Mouse (Mus musculus): ENCODE results near the gene Fbxl20. TPM values are rescaled to one million over a fixed set of nuclear protein-coding genes. Genes with fewer than 3 reads are reported as not detected.

The Fbxl20 gene
- polyA plus RNA-seq, 1 experiment: 15.4 TPM

DNA sequence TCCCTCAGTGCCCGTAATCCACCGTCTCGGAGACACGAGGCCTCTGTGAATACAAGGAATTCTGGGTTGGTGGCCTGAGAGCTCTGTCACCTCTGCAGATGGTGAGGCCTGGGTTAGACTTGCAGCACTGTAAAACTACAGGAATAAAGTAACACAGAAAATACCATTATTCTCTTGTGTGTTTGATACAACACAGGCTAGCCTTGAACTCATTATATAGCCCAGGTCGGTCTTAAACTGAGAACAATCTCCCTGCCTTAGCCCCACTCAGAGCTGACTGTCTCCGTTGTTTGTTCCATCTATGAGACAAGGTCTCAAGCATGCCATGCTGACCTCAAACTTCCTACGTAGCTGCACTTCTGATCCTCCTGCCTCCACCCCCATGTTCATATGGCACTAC lies 11.3 kb downstream of the Fbxl20 start:
- WGBS: 89% methylated on average over 7 of the region's 7 CpGs
- H3K27me3 ChIP-seq (ENCODE audit: control insufficient read depth, insufficient read depth, low read length): no peaks in the 10 kb centered on the region
- H3K4me3 ChIP-seq (ENCODE audit: extremely low read depth, insufficient read depth, insufficient read length): no peak overlapping the region
- H3K27ac ChIP-seq (ENCODE audit: insufficient read depth, low read length): no peak overlapping the region
- TF ChIP-seq CTCF (IDR thresholded peaks at IDR 0.05; ENCODE audit: extremely low read depth, insufficient read depth, insufficient read length, insufficient replicate concordance) (no peak), POLR2A (IDR thresholded peaks at IDR 0.05; ENCODE audit: low read depth, low read length) (no peak)
- H3K36me3 ChIP-seq (ENCODE audit: control insufficient read depth, insufficient read depth, low read length): no peaks in the 10 kb centered on the region
- no peaks in the 10 kb centered on the region for H3K4me1 ChIP-seq (ENCODE audit: control insufficient read depth, insufficient read depth, insufficient read length)
- no peak for DNase-seq (ENCODE audit: low read depth in 1 of 2, low spot score in 2 of 2)

DNA sequence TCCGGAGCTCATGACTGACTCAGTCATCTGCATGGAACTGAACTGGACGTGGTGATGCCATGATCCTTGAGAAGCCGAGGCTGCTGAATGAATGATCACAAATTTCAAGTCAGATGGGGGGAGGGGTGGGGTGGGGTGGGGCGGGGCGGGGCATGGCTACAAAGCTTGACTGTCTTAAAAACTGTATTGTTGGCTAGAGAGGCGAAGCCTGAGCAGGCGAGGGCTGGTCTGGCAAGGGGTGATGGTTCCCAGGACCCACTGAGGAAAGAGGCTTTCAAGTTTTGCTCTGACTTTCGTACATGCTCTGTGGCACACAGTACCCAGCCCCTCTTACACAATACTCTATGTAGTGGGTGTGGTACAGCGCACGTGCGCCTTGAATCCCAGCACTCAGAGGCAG lies 12.4 kb downstream of the Fbxl20 start:
- TF ChIP-seq POLR2A (IDR thresholded peaks at IDR 0.05; ENCODE audit: low read depth, low read length) (no peak), CTCF (IDR thresholded peaks at IDR 0.05; ENCODE audit: extremely low read depth, insufficient read depth, insufficient read length, insufficient replicate concordance) (no peak)
- Histone ChIP-seq H3K4me3 (ENCODE audit: extremely low read depth, insufficient read depth, insufficient read length) (no peak overlapping the region), H3K27ac (ENCODE audit: insufficient read depth, low read length) (no peak overlapping the region), H3K27me3 (ENCODE audit: control insufficient read depth, insufficient read depth, low read length) (no peaks in the 10 kb centered on the region), H3K36me3 (ENCODE audit: control insufficient read depth, insufficient read depth, low read length) (no peaks in the 10 kb centered on the region), H3K4me1 (ENCODE audit: control insufficient read depth, insufficient read depth, insufficient read length) (no peaks in the 10 kb centered on the region)
- DNase-seq (ENCODE audit: low read depth in 1 of 2, low spot score in 2 of 2): no peak
- 95% methylated on average over 11 of the region's 11 CpGs for WGBS

DNA sequence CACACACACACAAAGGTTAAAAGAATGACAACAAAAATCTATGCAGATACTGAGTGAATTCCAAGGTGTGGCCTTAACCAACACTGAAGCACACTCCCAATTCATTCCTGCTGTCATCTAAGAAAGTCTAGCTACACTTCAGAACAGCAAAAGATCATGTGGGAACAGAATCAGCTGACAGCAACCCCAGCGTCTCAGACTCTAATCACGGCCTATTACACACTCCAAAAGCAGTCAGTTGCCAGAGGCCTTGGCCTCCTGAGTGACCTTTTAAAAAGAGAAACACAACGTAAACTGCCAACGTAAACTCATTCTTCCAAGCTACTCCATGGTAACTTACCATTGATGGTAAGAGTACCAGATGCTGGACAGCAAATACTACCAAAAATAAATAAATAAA lies 15.3 kb downstream of the Fbxl20 start:
- H3K36me3 ChIP-seq (ENCODE audit: control insufficient read depth, insufficient read depth, low read length): no peaks in the 10 kb centered on the region; the same call in 1 of the 2 replicates
- TF ChIP-seq POLR2A (IDR thresholded peaks at IDR 0.05; ENCODE audit: low read depth, low read length): no peak
- no peak for TF ChIP-seq CTCF (IDR thresholded peaks at IDR 0.05; ENCODE audit: extremely low read depth, insufficient read depth, insufficient read length, insufficient replicate concordance)
- no peak overlapping the region for H3K27ac ChIP-seq (ENCODE audit: insufficient read depth, low read length)
- H3K27me3 ChIP-seq (ENCODE audit: control insufficient read depth, insufficient read depth, low read length): no peaks in the 10 kb centered on the region
- no peaks in the 10 kb centered on the region for H3K4me1 ChIP-seq (ENCODE audit: control insufficient read depth, insufficient read depth, insufficient read length)
- WGBS: 79% methylated on average over 4 of the region's 4 CpGs
- DNase-seq (ENCODE audit: low read depth in 1 of 2, low spot score in 2 of 2): no peak
- no peak overlapping the region for H3K4me3 ChIP-seq (ENCODE audit: extremely low read depth, insufficient read depth, insufficient read length)

DNA sequence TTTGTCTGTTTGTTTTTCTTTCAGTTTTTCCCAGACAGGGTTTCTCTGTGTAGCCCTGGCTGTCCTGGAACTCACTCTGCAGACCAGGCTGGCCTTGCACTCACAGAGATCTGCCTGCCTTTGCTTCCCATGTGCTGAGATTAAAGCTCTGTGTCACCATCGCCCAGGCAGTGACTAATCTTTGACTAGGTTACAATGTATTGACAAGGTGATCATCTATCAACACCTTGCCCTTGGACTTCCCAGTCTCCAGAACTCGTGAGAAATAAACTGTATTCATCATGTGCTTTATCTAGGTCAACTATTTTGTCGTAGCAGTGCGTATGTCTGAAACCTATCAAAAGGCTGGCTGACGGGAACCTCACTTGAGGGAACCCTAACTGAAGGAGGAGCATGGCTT lies 26.8 kb downstream of the Fbxl20 start:
- Histone ChIP-seq H3K4me3 (ENCODE audit: extremely low read depth, insufficient read depth, insufficient read length) (no peak overlapping the region), H3K27ac (ENCODE audit: insufficient read depth, low read length) (no peak overlapping the region), H3K27me3 (ENCODE audit: control insufficient read depth, insufficient read depth, low read length) (no peaks in the 10 kb centered on the region), H3K4me1 (ENCODE audit: control insufficient read depth, insufficient read depth, insufficient read length) (no peaks in the 10 kb centered on the region), H3K36me3 (ENCODE audit: control insufficient read depth, insufficient read depth, low read length) (peaks cover 4% of the 10 kb centered on the region)
- 92% methylated on average over 5 of the region's 5 CpGs for WGBS
- DNase-seq (ENCODE audit: low read depth in 1 of 2, low spot score in 2 of 2): no peak
- no peak for TF ChIP-seq CTCF (IDR thresholded peaks at IDR 0.05; ENCODE audit: extremely low read depth, insufficient read depth, insufficient read length, insufficient replicate concordance)
- TF ChIP-seq POLR2A (IDR thresholded peaks at IDR 0.05; ENCODE audit: low read depth, low read length): no peak

DNA sequence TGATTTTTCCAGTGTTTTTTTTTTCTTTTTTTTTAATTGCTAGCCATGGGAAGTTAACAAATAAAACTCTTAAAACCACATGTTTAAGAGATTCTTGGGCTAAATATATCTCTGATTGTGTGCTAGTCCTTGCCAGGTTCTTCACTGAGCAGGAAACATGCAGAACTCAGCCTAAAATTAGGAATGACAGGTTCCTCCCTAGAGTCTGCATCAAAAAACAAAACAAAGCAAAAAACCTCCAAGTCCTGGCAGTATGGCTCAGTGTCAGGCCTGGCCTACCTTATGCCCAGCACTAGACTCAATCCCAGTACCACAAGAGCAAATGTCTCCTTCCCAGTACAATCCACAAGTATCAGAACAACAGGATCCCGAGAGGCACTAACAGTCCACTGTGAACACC lies 35.8 kb downstream of the Fbxl20 start:
- no peak for DNase-seq (ENCODE audit: low read depth in 1 of 2, low spot score in 2 of 2)
- no peaks in the 10 kb centered on the region for H3K27me3 ChIP-seq (ENCODE audit: control insufficient read depth, insufficient read depth, low read length)
- 87% methylated on average over 1 of the region's 1 CpGs for WGBS
- peaks cover 19% of the 10 kb centered on the region for H3K36me3 ChIP-seq (ENCODE audit: control insufficient read depth, insufficient read depth, low read length)
- no peak overlapping the region for H3K27ac ChIP-seq (ENCODE audit: insufficient read depth, low read length)
- no peaks in the 10 kb centered on the region for H3K4me1 ChIP-seq (ENCODE audit: control insufficient read depth, insufficient read depth, insufficient read length)
- no peak for TF ChIP-seq POLR2A (IDR thresholded peaks at IDR 0.05; ENCODE audit: low read depth, low read length)
- no peak for TF ChIP-seq CTCF (IDR thresholded peaks at IDR 0.05; ENCODE audit: extremely low read depth, insufficient read depth, insufficient read length, insufficient replicate concordance)
- no peak overlapping the region for H3K4me3 ChIP-seq (ENCODE audit: extremely low read depth, insufficient read depth, insufficient read length)

DNA sequence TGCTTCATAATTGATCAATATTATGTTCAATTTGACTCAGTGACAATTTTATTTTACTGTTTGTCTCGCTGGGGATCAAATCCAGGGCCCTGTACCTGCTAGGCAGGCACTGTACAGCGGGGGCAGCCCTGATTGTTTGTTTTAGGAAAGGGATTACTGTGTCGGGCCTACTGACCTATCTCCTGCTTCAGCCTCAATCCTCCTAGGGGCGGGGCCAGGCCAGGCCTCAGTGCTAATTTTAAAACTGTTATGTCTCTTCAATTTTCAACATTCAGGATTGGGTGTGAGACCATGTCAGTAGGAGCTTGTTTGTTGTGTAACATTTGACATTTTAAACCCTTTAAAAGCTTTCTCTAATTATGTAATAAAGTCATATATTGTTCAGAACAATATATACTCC lies 36.7 kb downstream of the Fbxl20 start:
- 92% methylated on average over 4 of the region's 4 CpGs for WGBS
- TF ChIP-seq POLR2A (IDR thresholded peaks at IDR 0.05; ENCODE audit: low read depth, low read length) (no peak), CTCF (IDR thresholded peaks at IDR 0.05; ENCODE audit: extremely low read depth, insufficient read depth, insufficient read length, insufficient replicate concordance) (no peak)

DNA sequence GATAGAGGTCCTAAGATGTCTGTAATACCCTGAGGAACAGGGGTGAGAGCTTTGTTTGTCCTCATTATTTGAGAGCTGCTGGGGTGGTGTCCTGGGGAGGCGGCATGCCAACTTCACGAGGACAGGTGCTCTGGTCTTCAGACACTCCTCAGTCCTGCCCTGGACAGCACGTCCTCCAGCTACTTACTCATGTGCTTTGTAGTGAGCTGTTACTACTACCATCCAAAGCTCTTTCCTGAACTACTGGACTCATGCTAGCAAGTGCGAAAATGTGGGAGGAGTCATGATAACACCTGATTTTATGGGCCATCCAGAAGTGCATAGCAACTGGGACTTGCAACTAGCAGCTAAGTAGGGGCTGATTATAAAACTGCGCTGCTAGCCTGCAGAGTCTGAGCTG lies 40.5 kb downstream of the Fbxl20 start:
- no peak overlapping the region for H3K27ac ChIP-seq (ENCODE audit: insufficient read depth, low read length)
- no peak for DNase-seq (ENCODE audit: low read depth in 1 of 2, low spot score in 2 of 2)
- no peaks in the 10 kb centered on the region for H3K4me1 ChIP-seq (ENCODE audit: control insufficient read depth, insufficient read depth, insufficient read length)
- TF ChIP-seq POLR2A (IDR thresholded peaks at IDR 0.05; ENCODE audit: low read depth, low read length) (no peak), CTCF (IDR thresholded peaks at IDR 0.05; ENCODE audit: extremely low read depth, insufficient read depth, insufficient read length, insufficient replicate concordance) (no peak)
- WGBS: 93% methylated on average over 5 of the region's 5 CpGs
- no peaks in the 10 kb centered on the region for H3K27me3 ChIP-seq (ENCODE audit: control insufficient read depth, insufficient read depth, low read length)
- H3K4me3 ChIP-seq (ENCODE audit: extremely low read depth, insufficient read depth, insufficient read length): no peak overlapping the region
- H3K36me3 ChIP-seq (ENCODE audit: control insufficient read depth, insufficient read depth, low read length): peaks cover 38% of the 10 kb centered on the region

More for the DNA sequence above, 36.7 kb downstream of the Fbxl20 start:
- Histone ChIP-seq H3K27ac (ENCODE audit: insufficient read depth, low read length) (no peak overlapping the region), H3K27me3 (ENCODE audit: control insufficient read depth, insufficient read depth, low read length) (no peaks in the 10 kb centered on the region), H3K4me3 (ENCODE audit: extremely low read depth, insufficient read depth, insufficient read length) (no peak overlapping the region), H3K36me3 (ENCODE audit: control insufficient read depth, insufficient read depth, low read length) (peaks cover 26% of the 10 kb centered on the region), H3K4me1 (ENCODE audit: control insufficient read depth, insufficient read depth, insufficient read length) (no peaks in the 10 kb centered on the region)
- DNase-seq (ENCODE audit: low read depth in 1 of 2, low spot score in 2 of 2): no peak
